ENCODE assay signal across 12 mouse cellular contexts in genomic region chr15:31402200-31402892, GRCm38 (mm10). TPM values are rescaled to one million over a fixed set of nuclear protein-coding genes. Genes with fewer than 3 reads are reported as not detected.
DNase-seq lines count a peak whose midpoint lies in the region; ATAC-seq lines count a peak whose summit lies in the region.
"Had no signal": no experiment of that assay in that cellular context is flagged by ENCODE, and none has a peak within 500 bp of the region (broad histone marks: within the 10 kb centered on the region; RNA-seq: fewer than 3 reads in every experiment).

No protein-coding gene starts in this region.

- no peak overlapping the region for H3K27ac ChIP-seq in forebrain, embryonic 14.5 days (ENCODE audit: low read depth, low read length)
- H3K27ac ChIP-seq in hindbrain, embryonic 14.5 days: 0 out of 2 replicates have a peak overlapping the region, but pooled peaks have one; percentile 2
- H3K27ac ChIP-seq in midbrain, embryonic 15.5 days: no peak overlapping the region
- H3K27ac ChIP-seq: limb, embryonic 13.5 days had no signal

- peak; percentile 51 for DNase-seq in forebrain, embryonic 14.5 days (ENCODE audit: low spot score)
- DNase-seq in hindbrain, embryonic 14.5 days (ENCODE audit: low spot score): peak; percentile 28
- peak; percentile 92 for DNase-seq in retina, postnatal 1 day
- no peak for DNase-seq in layer of hippocampus, adult 11-12 months (ENCODE audit: low spot score)
- DNase-seq in liver: no peak
- DNase-seq in heart, postnatal 36 days: no peak
- DNase-seq: adrenal gland, postnatal 14 days; cerebellum, postnatal 14 days; kidney, adult 9 months; lung, adult 18-20 months had no signal

- no peak overlapping the region for H3K9ac ChIP-seq in forebrain, embryonic 14.5 days (ENCODE audit: low read length)
- no peak overlapping the region for H3K9ac ChIP-seq in hindbrain, embryonic 14.5 days
- no peak overlapping the region for H3K9ac ChIP-seq in midbrain, embryonic 15.5 days
- H3K9ac ChIP-seq: limb, embryonic 13.5 days had no signal

- intact Hi-C loops in heart, postnatal 36 days (cut with DNase I): no loop called here

- H3K4me2 ChIP-seq in forebrain, embryonic 14.5 days (ENCODE audit: low read length): no peak overlapping the region
- H3K4me2 ChIP-seq in hindbrain, embryonic 14.5 days (replicated peaks): no peak overlapping the region
- H3K4me2 ChIP-seq in midbrain, embryonic 15.5 days: no peak overlapping the region
- H3K4me2 ChIP-seq: limb, embryonic 13.5 days had no signal

- no peak overlapping the region for H3K4me3 ChIP-seq in forebrain, embryonic 14.5 days (ENCODE audit: low read depth, low read length)
- H3K4me3 ChIP-seq in hindbrain, embryonic 14.5 days (replicated peaks; ENCODE audit: low read length): no peak overlapping the region
- no peak overlapping the region for H3K4me3 ChIP-seq in midbrain, embryonic 15.5 days
- H3K4me3 ChIP-seq: limb, embryonic 13.5 days had no signal

- peak; percentile 66 for ATAC-seq in forebrain, embryonic 14.5 days
- peak; percentile 45; the same call in 1 of the 2 replicates for ATAC-seq in hindbrain, embryonic 14.5 days (ENCODE audit: low FRiP score)
- peak; percentile 68 for ATAC-seq in midbrain, embryonic 15.5 days (replicated peaks)

- H3K9me3 ChIP-seq in forebrain, embryonic 14.5 days (replicated peaks; ENCODE audit: control insufficient read depth, low read length): no peaks in the 10 kb centered on the region
- H3K9me3 ChIP-seq in hindbrain, embryonic 14.5 days (ENCODE audit: control insufficient read depth, low read length): no peaks in the 10 kb centered on the region
- no peaks in the 10 kb centered on the region for H3K9me3 ChIP-seq in midbrain, embryonic 15.5 days
- H3K9me3 ChIP-seq: limb, embryonic 13.5 days had no signal

- WGBS in forebrain, embryonic 14.5 days: 17% methylated on average over 12 of the region's 12 CpGs
- WGBS in hindbrain, embryonic 14.5 days: 41% methylated on average over 12 of the region's 12 CpGs
- WGBS in midbrain, embryonic 15.5 days: 27% methylated on average over 12 of the region's 12 CpGs

- H3K4me1 ChIP-seq in forebrain, embryonic 14.5 days (ENCODE audit: control insufficient read depth, insufficient read depth, low read length): no peaks in the 10 kb centered on the region
- 0 out of 2 replicates have a peak, but pooled peaks cover 5% of the 10 kb centered on the region for H3K4me1 ChIP-seq in hindbrain, embryonic 14.5 days (replicated peaks; ENCODE audit: control insufficient read depth, insufficient read depth, low read length)
- peaks cover 3% of the 10 kb centered on the region; the same call in 1 of the 2 replicates for H3K4me1 ChIP-seq in midbrain, embryonic 15.5 days
- H3K4me1 ChIP-seq: limb, embryonic 13.5 days had no signal

- no peaks in the 10 kb centered on the region for H3K36me3 ChIP-seq in forebrain, embryonic 14.5 days (ENCODE audit: control insufficient read depth, insufficient read depth, low read length)
- H3K36me3 ChIP-seq in hindbrain, embryonic 14.5 days (replicated peaks; ENCODE audit: control insufficient read depth, insufficient read depth): no peaks in the 10 kb centered on the region
- no peaks in the 10 kb centered on the region for H3K36me3 ChIP-seq in midbrain, embryonic 15.5 days (replicated peaks)
- H3K36me3 ChIP-seq: limb, embryonic 13.5 days had no signal

- no peaks in the 10 kb centered on the region for H3K27me3 ChIP-seq in forebrain, embryonic 14.5 days (replicated peaks; ENCODE audit: control insufficient read depth, insufficient read depth, low read length)
- no peaks in the 10 kb centered on the region for H3K27me3 ChIP-seq in hindbrain, embryonic 14.5 days (ENCODE audit: control insufficient read depth, insufficient read depth, low read length)
- H3K27me3 ChIP-seq in midbrain, embryonic 15.5 days (replicated peaks): no peaks in the 10 kb centered on the region
- H3K27me3 ChIP-seq: limb, embryonic 13.5 days had no signal

RNA-seq across cellular contexts. Expression of gene Ankrd33b, which starts 34.8 kb away (rescaled TPM):
- polyA plus RNA-seq in forebrain, embryonic 14.5 days (2014; fragmentation: Nextera tagmentation; extraction: Ambion mirVana): 0.52 and 0.70 TPM in 2 replicates
- polyA plus RNA-seq in hindbrain, embryonic 14.5 days (2014; fragmentation: Nextera tagmentation; extraction: Ambion mirVana): 0.65 and 1.3 TPM in 2 replicates
- 0.65 and 1.1 TPM in 2 replicates for polyA plus RNA-seq in midbrain, embryonic 15.5 days (2015; fragmentation: Nextera tagmentation; extraction: Ambion mirVana)
- 10 to 100 TPM; 22.9 to 32.0 TPM for total RNA-seq in heart, postnatal 36 days (2021)

RNA-seq across cellular contexts. Expression of gene Ropn1l, which starts 51.2 kb away (rescaled TPM):
- 2.1 and 3.2 TPM in 2 replicates for polyA plus RNA-seq in forebrain, embryonic 14.5 days (2014; fragmentation: Nextera tagmentation; extraction: Ambion mirVana)
- polyA plus RNA-seq in hindbrain, embryonic 14.5 days (2014; fragmentation: Nextera tagmentation; extraction: Ambion mirVana): 2.4 and 2.8 TPM in 2 replicates
- 1.6 and 1.9 TPM in 2 replicates for polyA plus RNA-seq in midbrain, embryonic 15.5 days (2015; fragmentation: Nextera tagmentation; extraction: Ambion mirVana)
- total RNA-seq in heart, postnatal 36 days (2021): not detected

Comparison
In these comparisons a context has a peak if more than half of its experiments do, and no peak if none do; other contexts are left out.
1. DNase-seq: peak in forebrain, embryonic 14.5 days (single experiment), hindbrain, embryonic 14.5 days (single experiment) and retina, postnatal 1 day (single experiment); none in layer of hippocampus, adult 11-12 months (single experiment), liver (single experiment) and heart, postnatal 36 days (0 of 2).
2. Peak in every context shown above with its lines, with median percentiles within 50 percentile points of each other: ATAC-seq.